Mouse (Mus musculus) c-Kit-positive CD71-positive TER-119-negative erythroid progenitor cells, embryonic 14.5 days (primary cell): ENCODE data around the gene Abcb5.
"Not testable (repeated sequence)": the region's sequence is repeated elsewhere in the genome, so short reads cannot be mapped to it uniquely, and the experiment has no call there.

Source experiments
- DNase-seq: peaks from one replicate; pipeline ENCODE4 v3.0.0-alpha.2; 2013; ENCODE audit warnings: low read depth

Gene Abcb5

GRCm38 (mm10) chr12:118966321-118966720 is at the start of gene Abcb5:
Gene Abcb5 (minus strand): TSS chr12:118966421.
- DNase-seq: no peak

DNA sequence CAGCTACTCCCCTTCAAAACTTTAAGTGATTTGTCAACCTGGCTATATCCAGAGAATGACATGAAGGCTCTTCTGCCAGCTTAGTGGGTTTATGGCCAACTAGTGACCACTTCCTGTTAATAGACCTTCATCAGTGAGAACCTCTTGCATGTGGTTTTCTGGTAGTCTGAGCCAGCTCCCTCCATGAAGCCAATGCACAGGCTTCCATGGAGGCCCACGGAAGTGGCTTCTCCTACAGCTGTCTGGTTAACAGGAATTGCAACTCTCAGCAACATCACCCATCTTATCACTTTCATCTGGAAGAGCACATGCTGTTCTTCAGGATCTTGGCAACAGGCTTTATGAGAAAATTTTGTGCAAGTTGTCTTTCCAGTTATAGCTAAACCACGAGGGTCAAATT is 33.0 kb upstream of the Abcb5 start:
- DNase-seq: no peak

DNA sequence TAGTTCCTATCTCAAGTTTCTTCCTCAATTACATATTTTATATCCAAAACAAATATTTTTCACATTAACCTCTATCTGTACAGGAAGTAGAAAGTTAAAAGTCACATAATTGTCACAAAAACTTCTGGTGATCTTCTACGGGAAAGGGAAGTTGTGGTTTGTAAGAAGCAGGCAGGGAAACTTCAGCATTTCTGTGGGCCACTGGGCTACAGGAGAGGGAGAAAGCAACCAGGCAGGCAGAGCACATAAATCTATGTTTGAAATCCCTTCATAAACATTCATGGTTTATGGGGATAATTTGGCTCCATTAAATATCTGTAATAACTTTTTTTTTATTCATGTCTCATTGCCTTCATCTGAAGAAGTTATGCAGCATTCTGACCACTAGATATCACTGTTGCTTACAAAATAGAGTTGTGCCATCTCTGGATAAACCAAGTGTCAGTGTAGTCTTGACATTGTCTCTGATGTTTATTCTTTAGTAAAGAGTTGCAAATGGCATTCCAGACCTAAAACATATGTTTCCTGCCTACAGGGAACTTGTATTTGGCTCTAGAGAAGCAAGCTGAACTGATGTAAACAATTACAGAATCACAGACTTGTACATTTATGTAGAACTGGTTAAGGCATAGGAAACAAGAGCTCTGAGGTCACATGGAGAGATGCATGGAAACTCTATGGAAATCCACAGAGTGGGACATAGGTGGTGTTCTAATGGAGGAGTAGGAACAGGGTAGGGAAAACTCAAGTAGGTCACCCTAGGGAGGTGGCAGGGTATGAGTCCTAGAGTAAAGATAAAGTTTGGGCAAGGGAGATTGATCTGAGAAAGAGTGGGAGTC is 28.3 kb upstream of the Abcb5 start:
- no peak for DNase-seq

GRCm38 (mm10) chr12:118984852-118985251 is 18.6 kb upstream of the Abcb5 start:
- no peak for DNase-seq

DNA sequence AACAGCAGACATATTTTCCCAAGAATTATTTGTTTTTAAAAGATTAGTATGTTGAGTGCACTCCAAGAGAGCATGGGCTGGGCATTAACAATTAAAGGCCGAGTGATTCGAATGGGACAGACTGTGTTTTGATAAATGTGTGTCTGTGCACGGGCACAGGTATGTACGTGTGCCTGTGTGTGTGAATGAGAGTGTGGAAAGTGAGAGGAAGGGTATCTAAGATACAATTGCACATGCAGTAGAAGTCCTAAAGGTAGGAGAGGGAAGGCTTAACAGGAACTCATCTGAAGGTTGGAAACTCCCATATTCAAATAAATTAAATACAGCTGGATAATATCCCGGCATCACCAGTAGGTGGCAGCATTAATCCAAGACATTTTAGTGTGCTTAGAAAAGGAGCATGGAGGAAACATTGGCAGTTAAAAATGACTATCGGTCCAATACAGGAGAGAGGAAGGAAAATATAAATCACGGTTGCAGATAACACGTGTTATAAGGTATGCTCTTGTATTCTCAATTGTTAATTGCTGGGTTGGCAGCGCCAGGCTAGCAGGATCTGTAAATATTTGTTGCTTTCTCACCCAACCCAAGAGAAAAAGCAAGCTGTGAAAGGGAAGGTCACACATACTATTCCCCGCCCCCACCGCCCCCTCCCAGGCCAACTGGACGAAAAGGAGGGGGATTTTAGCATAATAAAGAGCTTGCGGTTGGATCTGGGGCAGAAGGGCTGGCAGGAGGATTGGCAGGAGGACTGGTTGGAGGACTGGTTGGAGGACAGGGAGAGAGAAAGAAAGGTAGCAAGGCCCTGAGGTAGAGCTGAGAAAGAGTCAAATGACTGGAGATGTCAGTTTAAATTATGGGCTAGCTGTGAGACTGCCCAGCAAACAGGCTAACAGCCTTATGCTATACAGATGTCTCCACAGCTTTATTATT is 35.6 kb downstream of the Abcb5 start:
- DNase-seq: peak; percentile 24

DNA sequence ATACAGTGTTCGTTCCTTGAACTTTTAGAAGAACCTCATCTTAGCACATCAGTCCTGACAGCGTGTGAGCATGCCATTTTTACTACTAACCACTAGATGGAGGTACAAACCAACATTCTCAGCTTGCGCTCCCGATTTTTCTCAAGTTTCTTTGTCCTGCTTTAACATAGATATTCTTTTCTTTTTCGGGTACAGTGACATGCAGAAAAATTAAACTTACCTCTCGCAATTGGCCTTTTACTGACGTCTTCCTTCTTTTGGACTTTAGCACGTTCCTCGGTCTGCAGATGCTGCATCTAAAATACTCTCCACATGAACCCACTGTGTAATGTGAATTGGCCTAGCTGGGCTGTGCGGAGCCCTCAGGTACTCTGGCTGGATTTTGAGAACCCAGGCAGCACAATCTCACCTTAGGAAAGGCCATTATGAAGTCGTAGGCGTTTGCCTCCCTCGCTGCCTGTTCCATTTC is 39.4 kb downstream of the Abcb5 start:
- peak; percentile 1 for DNase-seq

DNA sequence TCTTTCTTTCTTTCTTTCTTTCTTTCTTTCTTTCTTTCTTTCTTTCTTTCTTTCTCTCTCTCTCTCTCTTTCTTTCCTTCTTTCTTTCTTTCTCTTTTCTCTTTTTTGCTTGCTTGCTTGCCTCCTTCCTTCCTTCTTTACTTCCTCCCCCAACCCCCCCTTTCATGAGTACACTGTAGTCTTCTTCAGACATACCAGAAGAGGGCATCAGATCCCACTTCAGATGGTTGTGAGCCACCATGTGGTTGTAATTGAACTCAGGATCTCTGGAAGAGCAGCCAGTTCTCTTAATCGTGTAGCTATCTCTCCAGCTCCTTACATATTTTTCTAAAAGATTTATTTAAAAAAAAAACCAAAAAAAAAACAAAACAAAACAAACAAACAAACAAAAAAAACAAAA is 42.3 kb downstream of the Abcb5 start:
- not testable (repeated sequence) for DNase-seq

- DNase-seq: no peak
These were observed 48.5 kb downstream of the Abcb5 start for GRCm38 (mm10) chr12:118917771-118918170.

DNA sequence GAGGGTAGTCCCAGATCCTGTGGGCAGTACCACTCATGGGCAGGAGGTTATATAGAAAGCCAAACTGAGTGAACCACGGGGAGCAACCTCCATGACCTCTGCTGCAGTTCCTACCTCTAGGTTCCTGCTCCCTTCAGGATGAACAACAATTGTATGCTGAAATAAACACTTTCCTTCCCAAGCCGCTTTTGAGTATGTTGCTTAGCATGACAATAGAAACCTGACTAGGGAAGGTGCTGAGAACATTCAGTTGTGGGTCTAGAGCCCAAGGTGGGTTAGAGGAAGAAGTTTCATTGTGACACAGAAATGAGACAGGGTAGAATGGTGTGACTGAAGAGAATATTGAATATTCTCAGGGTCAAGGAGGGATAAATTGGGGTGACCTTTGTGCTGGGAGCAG is 55.9 kb downstream of the Abcb5 start:
- no peak for DNase-seq

DNA sequence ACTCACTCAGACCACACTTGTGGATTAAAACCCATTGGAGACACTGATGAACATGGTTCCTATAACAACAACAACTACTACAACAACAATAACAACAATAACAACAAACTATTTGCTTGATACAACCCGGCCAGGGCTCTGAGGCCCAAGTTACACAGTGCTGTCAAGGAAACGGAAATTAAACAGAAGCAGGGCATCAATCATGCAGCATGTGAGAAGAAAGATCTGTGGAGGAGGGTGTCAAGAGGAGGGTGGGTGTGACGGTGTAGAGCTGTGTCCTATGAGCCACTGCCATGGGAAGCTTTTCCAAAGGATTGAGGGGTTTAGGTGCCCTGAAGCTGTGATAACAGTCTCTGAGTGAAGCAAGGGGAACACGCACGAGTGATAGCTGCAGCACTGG is 64.0 kb downstream of the Abcb5 start:
- no peak for DNase-seq

DNA sequence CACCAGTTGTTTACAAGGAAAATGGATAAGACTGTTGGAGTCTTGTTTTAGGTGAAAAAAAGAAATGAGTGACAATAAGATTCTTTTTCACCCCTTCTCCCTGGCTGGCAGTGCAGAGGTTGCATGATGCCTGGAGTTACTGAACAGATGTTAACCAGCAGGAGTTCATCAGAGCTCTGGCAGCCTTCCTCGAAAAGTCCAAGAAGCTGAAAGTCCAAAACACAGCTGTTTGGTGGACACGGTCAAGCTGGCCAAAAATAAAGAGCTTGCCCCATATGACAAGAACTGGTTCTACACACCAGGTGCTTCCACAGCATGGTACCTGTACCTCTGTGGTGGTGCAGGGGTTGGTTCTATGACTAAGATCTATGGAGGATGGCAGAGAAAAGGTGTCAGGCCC is 78.3 kb downstream of the Abcb5 start:
- no peak for DNase-seq

DNA sequence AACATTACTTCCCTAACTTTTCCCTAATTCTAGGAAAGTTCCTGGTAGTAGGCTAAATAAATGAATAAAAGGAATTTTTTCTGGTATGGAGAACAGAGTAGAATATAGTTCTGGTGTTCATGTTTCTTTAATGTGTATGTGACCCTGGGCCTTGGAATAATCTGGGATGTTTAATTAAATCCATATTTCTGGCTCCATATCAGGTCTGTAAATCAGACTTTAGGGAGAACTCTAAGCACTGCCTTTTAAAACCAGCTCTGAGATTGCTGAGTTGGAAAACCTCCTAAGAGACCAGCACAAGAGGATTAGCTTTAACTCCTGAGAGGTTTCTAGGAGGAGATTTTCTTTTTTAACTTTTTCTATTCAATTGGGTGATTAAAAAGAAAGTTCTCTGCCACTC is 83.4 kb downstream of the Abcb5 start:
- DNase-seq: no peak

DNA sequence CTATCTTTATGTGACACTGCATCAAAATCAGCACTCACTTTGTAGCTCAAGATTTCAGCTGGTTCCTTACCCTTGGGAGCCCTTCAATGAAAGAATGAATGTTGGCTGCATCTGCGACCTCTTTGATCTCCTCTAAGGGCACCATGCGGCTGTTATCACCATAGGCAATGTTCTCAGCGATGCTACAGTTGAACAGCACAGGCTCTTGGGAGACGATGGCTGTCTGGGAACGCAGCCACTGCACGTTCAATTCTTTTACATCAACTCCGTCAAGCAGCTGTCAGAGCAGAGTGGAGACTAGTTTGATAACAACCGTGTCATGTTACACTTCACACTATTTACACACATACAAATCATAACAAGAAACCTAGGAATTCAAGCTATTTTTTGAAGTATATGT is 93.5 kb downstream of the Abcb5 start:
- no peak for DNase-seq

DNA sequence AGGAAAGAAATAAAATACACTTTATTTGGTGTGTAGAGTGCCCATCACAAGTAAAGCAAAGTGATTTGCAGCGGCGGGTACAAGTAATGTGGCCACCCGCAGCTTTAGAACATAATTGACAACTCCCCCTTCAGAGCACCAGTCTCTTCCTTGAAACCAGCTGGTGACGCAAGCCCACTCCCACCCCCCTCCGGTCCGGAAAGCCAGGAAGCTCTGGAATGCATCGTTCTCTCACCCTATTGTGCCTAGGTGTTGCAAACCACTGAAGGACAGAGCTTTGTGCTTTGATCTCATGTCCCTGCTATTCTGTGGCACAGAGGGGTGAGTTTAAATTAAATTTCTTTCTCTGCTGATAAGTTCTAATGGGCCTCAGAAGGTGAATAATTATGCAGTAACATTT is 110.1 kb downstream of the Abcb5 start:
- DNase-seq: no peak

GRCm38 (mm10) chr12:118854831-118855453 is 111.3 kb downstream of the Abcb5 start:
- no peak for DNase-seq

DNA sequence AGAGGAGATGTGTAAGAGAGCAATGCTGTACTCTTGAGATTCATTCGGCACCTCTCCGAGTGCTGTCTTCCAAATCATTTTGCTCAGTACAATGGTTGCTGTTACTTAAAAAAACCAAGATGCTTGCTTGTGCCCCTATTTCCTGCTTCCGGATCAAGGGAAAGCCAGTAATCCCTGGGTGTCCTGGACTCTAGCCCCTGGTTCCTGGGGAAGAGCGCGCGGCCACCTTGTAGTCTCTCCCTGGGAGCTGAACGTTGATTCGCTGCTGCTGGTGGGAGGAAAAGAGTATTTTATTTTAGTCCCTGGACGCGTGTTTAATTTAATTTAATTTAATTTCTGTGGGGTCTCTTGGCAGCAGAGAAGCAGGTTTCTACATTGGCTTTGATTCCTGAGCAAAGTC is 111.8 kb downstream of the Abcb5 start:
- DNase-seq: no peak

DNA sequence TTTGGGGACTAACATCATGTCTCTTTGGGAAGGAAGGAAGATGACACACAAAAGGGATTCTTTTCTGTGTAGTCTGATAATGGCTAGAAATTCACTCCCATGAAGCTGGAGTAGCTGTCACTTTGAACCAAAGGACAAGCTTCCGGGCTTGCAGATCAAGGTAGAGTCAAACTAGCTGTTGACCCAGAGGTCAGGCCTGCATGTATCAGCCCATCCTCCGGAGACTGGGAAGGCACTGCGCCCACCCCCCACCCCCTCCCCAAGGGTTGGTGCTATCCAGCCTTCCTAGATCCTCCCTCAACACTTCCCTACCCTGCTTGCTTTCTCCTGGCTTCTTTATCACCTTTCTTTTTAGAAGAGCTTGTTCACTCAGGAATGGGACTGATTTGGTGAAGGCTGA is 112.9 kb downstream of the Abcb5 start:
- no peak for DNase-seq

GRCm38 (mm10) chr12:118850851-118851410 is 115.3 kb downstream of the Abcb5 start:
- DNase-seq: no peak

- no peak for DNase-seq
These were observed 116.2 kb downstream of the Abcb5 start for GRCm38 (mm10) chr12:118849996-118850395.

GRCm38 (mm10) chr12:118849203-118849861 is 116.9 kb downstream of the Abcb5 start:
- no peak for DNase-seq

GRCm38 (mm10) chr12:118848496-118849202 is 117.6 kb downstream of the Abcb5 start:
- DNase-seq: no peak
